Mouse (Mus musculus) kidney, postnatal 0 days (tissue): ENCODE data around the gene 0610009B22Rik. TPM values are rescaled to one million over a fixed set of nuclear protein-coding genes. Genes with fewer than 3 reads are reported as not detected.

Source experiments
- ATAC-seq: fragments of 200-750 bp; cut with Nextera tagmentation; replicated peaks from 2 replicates; pipeline ENCODE4 v1.8.0; 2017; ENCODE audit warnings: low read depth, moderate number of reproducible peaks, moderate TSS enrichment, moderate library complexity; ENCODE audit not compliant: low FRiP score
- DNase-seq: peaks from one replicate; pipeline ENCODE4 v3.0.0-alpha.2; 2016; ENCODE audit warnings: low spot score
- H3K27ac ChIP-seq: fragments of 300-500 bp; sonication (generic); 2 replicates; pipeline ENCODE4 v1.5.1; 2014; ENCODE audit warnings: mild to moderate bottlenecking
- H3K27me3 ChIP-seq: fragments of 300-500 bp; sonication (generic); 2 replicates; pipeline ENCODE4 v1.6.1; 2014; ENCODE audit warnings: low read length, mixed read lengths; ENCODE audit not compliant: insufficient read depth
- H3K36me3 ChIP-seq: fragments of 300-500 bp; sonication (generic); 2 replicates; pipeline ENCODE4 v1.6.1; 2014; ENCODE audit warnings: low read length, mixed read lengths; ENCODE audit not compliant: insufficient read depth
- H3K4me1 ChIP-seq: fragments of 300-500 bp; sonication (generic); replicated peaks from 2 replicates; pipeline ENCODE4 v1.6.1; 2014; ENCODE audit warnings: antibody characterized with exemption, low read length, mixed read lengths; ENCODE audit not compliant: insufficient read depth
- H3K4me2 ChIP-seq: fragments of 300-500 bp; sonication (generic); 2 replicates; pipeline ENCODE4 v1.6.1; 2014; ENCODE audit warnings: mild to moderate bottlenecking, low read length, moderate library complexity, mixed read lengths
- H3K4me3 ChIP-seq: fragments of 300-500 bp; sonication (generic); replicated peaks from 2 replicates; pipeline ENCODE4 v1.5.1; 2014; ENCODE audit warnings: low read depth, low read length
- H3K9ac ChIP-seq: fragments of 300-500 bp; sonication (generic); 2 replicates; pipeline ENCODE4 v1.6.1; 2014; ENCODE audit warnings: low read depth, low read length
- H3K9me3 ChIP-seq: fragments of 300-500 bp; sonication (generic); replicated peaks from 2 replicates; pipeline ENCODE4 v1.6.1; 2016; ENCODE audit warnings: low read length, inconsistent platforms, mixed read lengths
- CTCF ChIP-seq: IDR thresholded peaks from 2 replicates; pipeline ENCODE4 v1.5.1; 2016; ENCODE audit warnings: antibody characterized with exemption, low read depth, mild to moderate bottlenecking, moderate library complexity
- WGBS: fragments of 180-500 bp; shearing (Covaris S2); extraction: QIAGEN DNeasy Blood & Tissue Kit; methylation state at CpG from one replicate; pipeline ENCODE4 v1.1.7; 2014; 5-methylcytosine and 5-hydroxymethylcytosine counted together
- polyA plus RNA-seq: library from polyadenylated mRNA; unstranded; fragments of >200 nt; fragmentation: Nextera tagmentation; extraction: Ambion mirVana; gene quantifications from 2 replicates; pipeline ENCODE4 v1.2.1, GENCODE M21; 2015

Gene 0610009B22Rik
- polyA plus RNA-seq, 1 experiment from 2014 or later: 163 TPM

DNA sequence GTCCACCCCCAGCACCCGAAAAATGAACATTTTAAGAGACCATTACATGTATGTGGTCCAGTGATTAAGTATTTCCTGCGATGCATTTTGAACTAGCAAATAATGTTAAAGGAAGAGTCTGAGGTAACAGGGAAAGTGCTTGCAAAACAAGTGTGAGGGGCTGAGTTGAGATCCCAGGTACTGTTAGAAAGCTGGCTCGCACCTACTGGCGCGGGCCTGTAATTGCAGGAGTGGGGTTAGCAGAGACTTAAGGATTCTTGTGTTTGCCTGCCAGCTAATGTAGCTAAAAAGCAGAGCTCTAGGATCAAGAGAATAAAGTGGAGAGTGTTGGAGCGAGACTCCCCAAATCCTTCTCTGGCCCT, 52.4 kb downstream of the 0610009B22Rik start:
- Histone ChIP-seq H3K9ac (peak overlapping the region; percentile 84), H3K9me3 (no peaks in the 10 kb centered on the region), H3K4me2 (peak overlapping the region; percentile 85), H3K36me3 (no peaks in the 10 kb centered on the region), H3K4me1 (peaks cover 14% of the 10 kb centered on the region; the same call in 1 of the 2 replicates), H3K27ac (peak overlapping the region; percentile 88), H3K27me3 (no peaks in the 10 kb centered on the region), H3K4me3 (peak overlapping the region; percentile 84)
- WGBS: 5% methylated on average over 6 of the region's 6 CpGs
- TF ChIP-seq CTCF: peak; percentile 73
- ATAC-seq: no peak
- peak; percentile 91 for DNase-seq

- Histone ChIP-seq H3K4me2 (peak within 1 kb of the TSS; percentile 85), H3K4me3 (peak within 1 kb of the TSS; percentile 84), H3K4me1 (peaks cover 14% of the 10 kb centered on the region; the same call in 1 of the 2 replicates), H3K9me3 (no peaks in the 10 kb centered on the region), H3K36me3 (no peaks in the 10 kb centered on the region), H3K9ac (peak within 1 kb of the TSS; percentile 84), H3K27ac (peak within 1 kb of the TSS; percentile 88), H3K27me3 (no peaks in the 10 kb centered on the region)
- under 1% methylated on average over 61 of the region's 61 CpGs for WGBS
- DNase-seq (peak; percentile 91), ATAC-seq (peak; percentile 86)
- TF ChIP-seq CTCF: no peak; the same call in 1 of the 2 replicates
Observed at GRCm38 (mm10) chr11:51635525-51636322, 53.0 kb downstream of the 0610009B22Rik start, which contains the start of gene Rmnd5b. Gene Rmnd5b (minus strand): TSS chr11:51635896.

Other genes starting within 250 kb of the 0610009B22Rik start
- gene Phykpl, start 104.1 kb downstream of the 0610009B22Rik start, polyA plus RNA-seq: 24.6 and 26.1 TPM in 2 replicates
- 293 and 336 TPM in 2 replicates for gene Hnrnpab, start 82.0 kb downstream of the 0610009B22Rik start, polyA plus RNA-seq
- gene Nhp2, start 69.1 kb downstream of the 0610009B22Rik start, polyA plus RNA-seq: 134 and 136 TPM in 2 replicates
- gene Rmnd5b, start 53.0 kb downstream of the 0610009B22Rik start, polyA plus RNA-seq: 40.8 and 42.5 TPM in 2 replicates
- 28.5 and 30.6 TPM in 2 replicates for gene N4bp3, start 38.0 kb downstream of the 0610009B22Rik start, polyA plus RNA-seq
- 1.9 and 2.0 TPM in 2 replicates for gene D930048N14Rik, start 37.9 kb downstream of the 0610009B22Rik start, polyA plus RNA-seq
- gene Sec24a, start 74.8 kb upstream of the 0610009B22Rik start, polyA plus RNA-seq: 10.6 and 10.9 TPM in 2 replicates
- 154 and 156 TPM in 2 replicates for gene Sar1b, start 74.8 kb upstream of the 0610009B22Rik start, polyA plus RNA-seq
- 1.0 and 1.2 TPM in 2 replicates for gene Jade2, start 168.8 kb upstream of the 0610009B22Rik start, polyA plus RNA-seq